Mouse (Mus musculus): ENCODE results near the gene Ascc1.

DNA sequence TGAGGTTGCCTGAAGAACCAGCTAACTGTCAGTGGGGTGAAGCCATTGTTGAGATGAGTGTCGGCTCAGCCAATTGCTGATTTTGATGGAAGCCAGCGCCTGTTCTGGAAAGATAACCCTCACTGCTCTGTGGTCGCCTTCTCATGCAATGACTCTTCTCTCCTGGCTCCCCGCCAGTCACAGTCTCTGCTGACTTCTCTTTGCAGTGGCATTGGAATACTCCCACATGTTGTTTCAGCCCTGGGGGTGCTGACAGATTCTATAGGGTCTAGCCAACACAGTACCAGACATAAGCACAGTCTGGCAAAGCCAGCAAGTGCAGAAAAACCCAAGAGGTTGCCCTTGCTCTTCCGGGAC lies 75.9 kb downstream of the Ascc1 start:
- no peak for TF ChIP-seq CTCF (IDR thresholded peaks at IDR 0.05; ENCODE audit: borderline replicate concordance, insufficient read depth, low read length)
- TF ChIP-seq POLR2A (IDR thresholded peaks at IDR 0.05; ENCODE audit: low read depth, low read length), result no peak

All from embryonic fibroblast, embryonic 13.5 days (primary cell).